15 mouse cellular contexts compared by ENCODE assay signal in the genomic region with DNA sequence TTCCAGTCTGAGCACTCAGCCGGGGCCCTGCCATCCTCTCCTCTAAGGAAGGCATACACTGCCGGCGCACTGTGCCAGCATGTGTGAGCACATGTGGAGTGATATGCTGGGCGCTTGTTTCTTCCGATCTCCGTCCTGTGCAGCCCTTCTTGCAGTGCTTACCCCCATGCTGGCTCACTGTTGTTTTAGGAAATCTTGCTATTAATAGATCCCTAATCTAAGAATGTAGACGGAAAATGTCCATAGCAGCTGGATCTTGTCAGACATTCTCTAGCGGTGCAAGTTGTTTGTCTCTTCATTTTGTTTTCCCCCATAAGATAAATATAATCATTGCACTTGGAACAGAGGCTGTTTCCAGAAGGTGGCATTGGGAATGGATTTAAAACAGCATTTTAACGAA.
DNase-seq lines count a peak whose midpoint lies in the region; ATAC-seq and TF ChIP-seq lines count a peak whose summit lies in the region.
"Had no signal": no experiment of that assay in that cellular context is flagged by ENCODE, and none has a peak within 500 bp of the region (broad histone marks: within the 10 kb centered on the region; RNA-seq: fewer than 3 reads in every experiment).

No protein-coding gene starts in this region.

- peak; percentile 30 for DNase-seq in heart, adult 8-10 months (ENCODE audit: low spot score)
- DNase-seq in heart, postnatal 25 days (ENCODE audit: low spot score) = no peak
- peak; percentile 64 for DNase-seq in kidney, postnatal 0 days (ENCODE audit: low spot score)
- no peak for DNase-seq in kidney, adult 8-10 months
- DNase-seq in right cerebral cortex, postnatal 25 days = no peak
- no peak for DNase-seq in left cerebral cortex, postnatal 36 days (ENCODE audit: low spot score in 2 of 2)
- DNase-seq: B cell, adult 2 months; cerebellum, postnatal 10 days; gastrocnemius, postnatal 10 days; liver, embryonic 13.5 days; thymus, adult 2 months had no signal

- peaks cover 20% of the 10 kb centered on the region for H3K4me1 ChIP-seq in kidney, postnatal 0 days (replicated peaks; ENCODE audit: insufficient read depth, low read length)
- H3K4me1 ChIP-seq in heart, embryonic 15.5 days (replicated peaks) = peaks cover 47% of the 10 kb centered on the region
- no peaks in the 10 kb centered on the region for H3K4me1 ChIP-seq in intestine, postnatal 0 days (replicated peaks; ENCODE audit: control insufficient read depth, insufficient read depth, low read length)

- H3K36me3 ChIP-seq in kidney, postnatal 0 days (ENCODE audit: insufficient read depth, low read length) = no peaks in the 10 kb centered on the region
- no peaks in the 10 kb centered on the region for H3K36me3 ChIP-seq in heart, embryonic 15.5 days
- H3K36me3 ChIP-seq in intestine, postnatal 0 days (ENCODE audit: control insufficient read depth, insufficient read depth) = no peaks in the 10 kb centered on the region
- H3K36me3 ChIP-seq: liver, embryonic 13.5 days had no signal

- H3K9me3 ChIP-seq in kidney, postnatal 0 days (replicated peaks; ENCODE audit: low read length) = no peaks in the 10 kb centered on the region; the same call in 1 of the 2 replicates
- H3K9me3 ChIP-seq in heart, embryonic 15.5 days (replicated peaks) = no peaks in the 10 kb centered on the region
- H3K9me3 ChIP-seq in intestine, postnatal 0 days (ENCODE audit: control insufficient read depth) = no peaks in the 10 kb centered on the region

- no peak for ATAC-seq in kidney, postnatal 0 days (replicated peaks; ENCODE audit: low FRiP score, low read depth)
- ATAC-seq in heart, embryonic 15.5 days (replicated peaks; ENCODE audit: insufficient number of reproducible peaks, insufficient read depth, low FRiP score, low read depth) = peak; percentile 33
- no peak for ATAC-seq in intestine, postnatal 0 days
- ATAC-seq: midbrain, embryonic 13.5 days had no signal

- H3K9ac ChIP-seq in kidney, postnatal 0 days (ENCODE audit: low read depth, low read length) = no peak overlapping the region
- peak overlapping the region; percentile 32; the same call in 1 of the 2 replicates for H3K9ac ChIP-seq in heart, embryonic 15.5 days
- H3K9ac ChIP-seq in intestine, postnatal 0 days (ENCODE audit: low read depth, low read length) = no peak overlapping the region
- H3K9ac ChIP-seq: liver, embryonic 13.5 days; midbrain, embryonic 13.5 days had no signal

- peak overlapping the region; percentile 22; the same call in 1 of the 2 replicates for H3K4me2 ChIP-seq in kidney, postnatal 0 days (ENCODE audit: low read length)
- H3K4me2 ChIP-seq in heart, embryonic 15.5 days = peak overlapping the region; percentile 40
- 0 out of 2 replicates have a peak overlapping the region, but pooled peaks have one; percentile 4 for H3K4me2 ChIP-seq in intestine, postnatal 0 days (replicated peaks; ENCODE audit: low read depth)
- H3K4me2 ChIP-seq: liver, embryonic 13.5 days; midbrain, embryonic 13.5 days had no signal

- TF ChIP-seq CTCF in kidney, postnatal 0 days (IDR thresholded peaks at IDR 0.05; ENCODE audit: low read depth) = no peak
- no peak for TF ChIP-seq CTCF in intestine, postnatal 0 days (IDR thresholded peaks at IDR 0.05; ENCODE audit: low read depth)

- no peaks in the 10 kb centered on the region for H3K27me3 ChIP-seq in kidney, postnatal 0 days (ENCODE audit: insufficient read depth, low read length)
- no peaks in the 10 kb centered on the region for H3K27me3 ChIP-seq in heart, embryonic 15.5 days
- H3K27me3 ChIP-seq in intestine, postnatal 0 days (replicated peaks; ENCODE audit: control insufficient read depth, insufficient read depth, low read length) = no peaks in the 10 kb centered on the region
- H3K27me3 ChIP-seq: liver, embryonic 13.5 days; midbrain, embryonic 13.5 days had no signal

- 51% methylated on average over 9 of the region's 9 CpGs for WGBS in kidney, postnatal 0 days
- WGBS in heart, embryonic 15.5 days = 16% methylated on average over 9 of the region's 9 CpGs
- WGBS in intestine, postnatal 0 days = 56% methylated on average over 9 of the region's 9 CpGs

- H3K4me3 ChIP-seq in kidney, postnatal 0 days (replicated peaks; ENCODE audit: low read depth, low read length) = no peak overlapping the region
- H3K4me3 ChIP-seq in heart, embryonic 15.5 days = no peak overlapping the region
- no peak overlapping the region for H3K4me3 ChIP-seq in intestine, postnatal 0 days (ENCODE audit: low read depth, low read length)
- H3K4me3 ChIP-seq: erythroblast, embryonic 14.5 days; liver, embryonic 13.5 days; midbrain, embryonic 13.5 days had no signal

- H3K27ac ChIP-seq in kidney, postnatal 0 days = peak overlapping the region; percentile 77
- no peak overlapping the region for H3K27ac ChIP-seq in heart, embryonic 15.5 days
- H3K27ac ChIP-seq in intestine, postnatal 0 days (ENCODE audit: low read depth, low read length) = no peak overlapping the region
- H3K27ac ChIP-seq: liver, embryonic 13.5 days; midbrain, embryonic 13.5 days had no signal

- intact Hi-C loops in heart, postnatal 25 days (cut with DNase I) = no loop called here
- intact Hi-C loops in left cerebral cortex, postnatal 36 days (cut with DNase I) = no loop called here

Comparison
In these comparisons a context has a peak if more than half of its experiments do, and no peak if none do; other contexts are left out.
1. DNase-seq: peak in heart, adult 8-10 months (single experiment) and kidney, postnatal 0 days (single experiment); none in heart, postnatal 25 days (single experiment), kidney, adult 8-10 months (0 of 2), right cerebral cortex, postnatal 25 days (single experiment) and left cerebral cortex, postnatal 36 days (0 of 2).
2. Peak in every context shown above with its lines, with median percentiles within 50 percentile points of each other: H3K4me2 ChIP-seq.